Mouse (Mus musculus) liver, adult 2 months (tissue): ENCODE measurements around the gene Cckar.
A peak's percentile ranks its signal among the peaks of the same experiment; 100 is the strongest.

Source experiments
- CTCF ChIP-seq: fragments of 200-500 bp; IDR thresholded peaks from 2 replicates; pipeline ENCODE4 v1.5.1; 2011; ENCODE audit warnings: low read depth, low read length, control low read depth
- POLR2A ChIP-seq: fragments of 200-500 bp; IDR thresholded peaks from 2 replicates; pipeline ENCODE4 v1.6.1; 2011; ENCODE audit warnings: low read length, control low read depth; ENCODE audit not compliant: insufficient read depth; ENCODE audit errors: extremely low read depth

DNA sequence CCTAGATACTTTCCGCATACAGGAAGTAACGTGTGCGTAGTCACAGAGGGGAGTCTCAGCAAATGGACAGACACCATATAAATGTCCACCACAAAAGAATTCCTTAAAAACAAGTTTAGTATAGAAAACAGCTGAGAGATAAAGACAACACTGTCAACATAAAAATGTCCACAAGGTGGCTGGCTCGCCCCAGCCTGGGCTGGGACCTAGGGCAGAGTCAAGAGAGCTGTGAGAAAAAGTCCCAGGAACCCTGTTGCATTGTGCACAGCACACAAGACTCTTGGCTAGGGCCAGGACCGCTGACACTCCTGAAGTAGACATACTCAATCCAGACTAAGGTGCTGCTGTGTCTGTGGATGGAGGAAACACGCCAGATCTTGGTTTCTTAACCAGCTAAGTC is 49.6 kb downstream of the Cckar start:
- TF ChIP-seq CTCF (peak; percentile 39), POLR2A (no peak)
